Comparison of ENCODE assay signal across 7 mouse cellular contexts in genomic region chr8:47533344-47534125, GRCm38 (mm10). TPM values are rescaled to one million over a fixed set of nuclear protein-coding genes. Genes with fewer than 3 reads are reported as not detected.
A peak's percentile ranks its signal among the peaks of the same experiment; 100 is the strongest.
DNase-seq lines count a peak whose midpoint lies in the region; ATAC-seq lines count a peak whose summit lies in the region.

TSS of gene Trappc11 (minus strand) at chr8:47533470.
TSS of gene Rwdd4a (plus strand) at chr8:47533664.

- ATAC-seq in embryonic facial prominence, embryonic 11.5 days (replicated peaks; ENCODE audit: insufficient number of reproducible peaks, low FRiP score, low TSS enrichment, low read depth), result peak; percentile 99
- ATAC-seq in granulocyte monocyte progenitor cell, adult 5-6 weeks (replicated peaks; ENCODE audit: poor library complexity, severe bottlenecking), result peak; percentile 96
- peak; percentile 100 for ATAC-seq in midbrain, embryonic 13.5 days

- no peaks in the 10 kb centered on the region for H3K36me3 ChIP-seq in embryonic facial prominence, embryonic 11.5 days (replicated peaks; ENCODE audit: control insufficient read depth, insufficient read depth, low read depth, low read length)
- H3K36me3 ChIP-seq in limb, embryonic 10.5 days, result peaks cover 28% of the 10 kb centered on the region
- H3K36me3 ChIP-seq in midbrain, embryonic 13.5 days, result peaks cover 29% of the 10 kb centered on the region

- peak within 1 kb of the TSS; percentile 85 for H3K4me2 ChIP-seq in embryonic facial prominence, embryonic 11.5 days (ENCODE audit: low read depth, low read length)
- peak within 1 kb of the TSS; percentile 77 for H3K4me2 ChIP-seq in midbrain, embryonic 13.5 days (replicated peaks)

- peak within 1 kb of the TSS; percentile 70 for H3K4me3 ChIP-seq in embryonic facial prominence, embryonic 11.5 days (ENCODE audit: low read depth, low read length)
- H3K4me3 ChIP-seq in limb, embryonic 10.5 days, result peak within 1 kb of the TSS; percentile 92
- peak within 1 kb of the TSS; percentile 88 for H3K4me3 ChIP-seq in midbrain, embryonic 13.5 days (replicated peaks)

- peak within 1 kb of the TSS; percentile 52 for H3K27ac ChIP-seq in embryonic facial prominence, embryonic 11.5 days (replicated peaks; ENCODE audit: low read depth, low read length)
- peak within 1 kb of the TSS; percentile 93 for H3K27ac ChIP-seq in limb, embryonic 10.5 days
- peak within 1 kb of the TSS; percentile 86 for H3K27ac ChIP-seq in midbrain, embryonic 13.5 days

- WGBS in embryonic facial prominence, embryonic 11.5 days, result under 1% methylated on average over 65 of the region's 65 CpGs
- under 1% methylated on average over 65 of the region's 65 CpGs for WGBS in limb, embryonic 10.5 days
- WGBS in midbrain, embryonic 13.5 days, result under 1% methylated on average over 60 of the region's 65 CpGs

- H3K9me3 ChIP-seq in embryonic facial prominence, embryonic 11.5 days (replicated peaks; ENCODE audit: control insufficient read depth, low read length), result no peaks in the 10 kb centered on the region
- H3K9me3 ChIP-seq in limb, embryonic 10.5 days (replicated peaks), result no peaks in the 10 kb centered on the region
- no peaks in the 10 kb centered on the region for H3K9me3 ChIP-seq in midbrain, embryonic 13.5 days

- H3K4me1 ChIP-seq in embryonic facial prominence, embryonic 11.5 days (ENCODE audit: control insufficient read depth, insufficient read depth, low read length), result no peaks in the 10 kb centered on the region
- peaks cover 21% of the 10 kb centered on the region for H3K4me1 ChIP-seq in limb, embryonic 10.5 days
- H3K4me1 ChIP-seq in midbrain, embryonic 13.5 days (replicated peaks), result peaks cover 33% of the 10 kb centered on the region

- H3K9ac ChIP-seq in embryonic facial prominence, embryonic 11.5 days (replicated peaks; ENCODE audit: low read length), result peak within 1 kb of the TSS; percentile 92
- peak within 1 kb of the TSS; percentile 89 for H3K9ac ChIP-seq in midbrain, embryonic 13.5 days (replicated peaks)

- peak; percentile 97 for DNase-seq in adrenal gland, postnatal 14 days
- peak; percentile 96 for DNase-seq in embryonic facial prominence, embryonic 11.5 days (ENCODE audit: low spot score)
- DNase-seq in kidney, adult 11 months, result peak; percentile 99
- peak; percentile 89 for DNase-seq in limb, embryonic 10.5 days (ENCODE audit: low spot score)
- peak; percentile 93 for DNase-seq in spleen, adult 12 weeks (ENCODE audit: low spot score)

- H3K27me3 ChIP-seq in embryonic facial prominence, embryonic 11.5 days (ENCODE audit: control insufficient read depth, insufficient read depth, low read length), result no peaks in the 10 kb centered on the region
- H3K27me3 ChIP-seq in limb, embryonic 10.5 days (ENCODE audit: low read depth, poor library complexity, severe bottlenecking), result no peaks in the 10 kb centered on the region
- no peaks in the 10 kb centered on the region for H3K27me3 ChIP-seq in midbrain, embryonic 13.5 days

RNA-seq across cellular contexts. Expression of gene Trappc11, which starts in this region (rescaled TPM):
- total RNA-seq in adrenal gland, postnatal 14 days (2021), result 33.1 and 33.5 TPM in 2 replicates
- polyA plus RNA-seq in embryonic facial prominence, embryonic 11.5 days (2014; fragmentation: Nextera tagmentation; extraction: Ambion mirVana), result 48.8 and 49.9 TPM in 2 replicates
- 27.6 and 28.7 TPM in 2 replicates for total RNA-seq in granulocyte monocyte progenitor cell, adult 5-6 weeks (2014; fragmentation: Nextera tagmentation)
- 38.9 and 40.7 TPM in 2 replicates for total RNA-seq in granulocyte monocyte progenitor cell, adult 5-6 weeks (2017)
- 29.6 and 35.2 TPM in 2 replicates for polyA plus RNA-seq in limb, embryonic 10.5 days (2016; fragmentation: Nextera tagmentation; extraction: Ambion mirVana)
- 41.7 and 42.4 TPM in 2 replicates for polyA plus RNA-seq in midbrain, embryonic 13.5 days (2015; fragmentation: Nextera tagmentation; extraction: Ambion mirVana)

RNA-seq across cellular contexts. Expression of gene Rwdd4a, which starts in this region (rescaled TPM):
- 59.7 and 60.9 TPM in 2 replicates for total RNA-seq in adrenal gland, postnatal 14 days (2021)
- polyA plus RNA-seq in embryonic facial prominence, embryonic 11.5 days (2014; fragmentation: Nextera tagmentation; extraction: Ambion mirVana), result 48.4 and 57.6 TPM in 2 replicates
- 34.4 and 46.9 TPM in 2 replicates for total RNA-seq in granulocyte monocyte progenitor cell, adult 5-6 weeks (2014; fragmentation: Nextera tagmentation)
- total RNA-seq in granulocyte monocyte progenitor cell, adult 5-6 weeks (2017), result 36.8 and 42.6 TPM in 2 replicates
- polyA plus RNA-seq in limb, embryonic 10.5 days (2016; fragmentation: Nextera tagmentation; extraction: Ambion mirVana), result 42.4 and 49.3 TPM in 2 replicates
- polyA plus RNA-seq in midbrain, embryonic 13.5 days (2015; fragmentation: Nextera tagmentation; extraction: Ambion mirVana), result 37.1 and 39.7 TPM in 2 replicates

Comparison
In these comparisons a context has a peak if more than half of its experiments do, and no peak if none do; other contexts are left out.
1. Peak in every context shown above with its lines: DNase-seq, ATAC-seq, H3K4me3 ChIP-seq and H3K27ac ChIP-seq.